Mouse (Mus musculus) spleen, adult 2 months (tissue): ENCODE measurements at regions not wholly inside any gene's neighbourhood (a gene's known extent, or its start where the extent isn't known, plus 50 kb on each side); places are given as distances from the start of the nearest gene placed in this dataset.

Source experiments
- CTCF ChIP-seq: fragments of 200-500 bp; IDR thresholded peaks from 2 replicates; pipeline ENCODE4 v1.5.1; 2011; ENCODE audit warnings: mild to moderate bottlenecking, inconsistent platforms; ENCODE audit not compliant: insufficient read depth, insufficient read length, insufficient replicate concordance; ENCODE audit errors: extremely low read depth
- POLR2A ChIP-seq: fragments of 200-500 bp; IDR thresholded peaks from 2 replicates; pipeline ENCODE4 v1.6.1; 2011; ENCODE audit warnings: low read depth, low read length, inconsistent platforms

GRCm38 (mm10) chr3:148422205-148422604 is 568.1 kb downstream of the Adgrl2 start:
- no peak for TF ChIP-seq POLR2A
- TF ChIP-seq CTCF = no peak
